Mouse (Mus musculus) lung, embryonic 16.5 days (tissue): ENCODE measurements at regions not wholly inside any gene's neighbourhood (a gene's known extent, or its start where the extent isn't known, plus 50 kb on each side); places are given as distances from the start of the nearest gene placed in this dataset.
A peak's percentile ranks its signal among the peaks of the same experiment; 100 is the strongest.

Experiments used
- ATAC-seq: fragments of 200-750 bp; cut with Nextera tagmentation; 2 replicates; pipeline ENCODE4 v1.8.0; 2017; ENCODE audit warnings: low read depth, mild to moderate bottlenecking, moderate library complexity
- H3K27ac ChIP-seq: fragments of 300-500 bp; sonication (generic); 2 replicates; pipeline ENCODE4 v1.5.1; 2014; ENCODE audit warnings: mild to moderate bottlenecking, control low read depth, low read length
- H3K27me3 ChIP-seq: fragments of 300-500 bp; sonication (generic); 2 replicates; pipeline ENCODE4 v1.6.1; 2014; ENCODE audit warnings: low read depth, low read length, mixed read lengths; ENCODE audit not compliant: control insufficient read depth, insufficient read depth
- H3K36me3 ChIP-seq: fragments of 300-500 bp; sonication (generic); 2 replicates; pipeline ENCODE4 v1.6.1; 2014; ENCODE audit warnings: low read length; ENCODE audit not compliant: control insufficient read depth, insufficient read depth
- H3K4me1 ChIP-seq: fragments of 300-500 bp; sonication (generic); replicated peaks from 2 replicates; pipeline ENCODE4 v1.6.1; 2014; ENCODE audit warnings: low read length, mixed read lengths; ENCODE audit not compliant: control insufficient read depth, insufficient read depth
- H3K4me2 ChIP-seq: fragments of 300-500 bp; sonication (generic); 2 replicates; pipeline ENCODE4 v1.6.1; 2014; ENCODE audit warnings: low read depth, low read length, control low read depth
- H3K4me3 ChIP-seq: fragments of 300-500 bp; sonication (generic); 2 replicates; pipeline ENCODE4 v1.5.1; 2014; ENCODE audit warnings: mild to moderate bottlenecking, low read length, control low read depth
- H3K9ac ChIP-seq: fragments of 300-500 bp; sonication (generic); 2 replicates; pipeline ENCODE4 v1.6.1; 2014; ENCODE audit warnings: low read length, control low read depth
- H3K9me3 ChIP-seq: fragments of 300-500 bp; sonication (generic); 2 replicates; pipeline ENCODE4 v1.6.1; 2016; ENCODE audit warnings: low read length; ENCODE audit not compliant: control insufficient read depth
- WGBS: fragments of 180-500 bp; shearing (Covaris S2); extraction: QIAGEN DNeasy Blood & Tissue Kit; methylation state at CpG from one replicate; pipeline ENCODE4 v1.1.7; 2014; 5-methylcytosine and 5-hydroxymethylcytosine counted together

DNA sequence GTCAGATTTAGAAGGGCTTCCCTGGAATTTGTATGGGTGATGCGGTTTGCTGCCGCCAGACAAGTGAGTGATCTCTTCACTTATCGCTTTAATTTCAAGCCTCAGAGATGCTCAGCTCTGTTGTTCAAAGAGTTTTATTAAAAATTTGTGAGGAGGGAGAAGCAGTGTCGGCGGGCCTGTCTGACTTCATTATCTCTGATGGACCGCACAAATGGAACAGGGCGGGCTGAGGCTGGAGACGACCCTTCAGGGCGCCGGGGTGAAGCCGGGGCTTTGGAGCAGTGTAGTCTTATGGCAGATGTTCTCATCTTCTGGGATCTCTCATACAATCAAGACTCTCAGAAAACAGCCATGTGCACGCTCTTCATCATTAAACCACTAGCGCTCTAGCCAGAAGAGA lies 115.2 kb downstream of the Dyrk2 start:
- 92% methylated on average over 13 of the region's 13 CpGs for WGBS
- ATAC-seq = no peak

GRCm38 (mm10) chr10:118758825-118759471 lies 111.1 kb downstream of the Dyrk2 start:
- Histone ChIP-seq H3K4me2 (no peak overlapping the region; the same call in 1 of the 2 replicates), H3K9me3 (no peaks in the 10 kb centered on the region), H3K36me3 (no peaks in the 10 kb centered on the region), H3K27ac (no peak overlapping the region), H3K27me3 (no peaks in the 10 kb centered on the region; the same call in 1 of the 2 replicates), H3K4me3 (no peak overlapping the region), H3K9ac (no peak overlapping the region), H3K4me1 (peaks cover 12% of the 10 kb centered on the region)
- 52% methylated on average over 18 of the region's 18 CpGs for WGBS
- peak; percentile 84 for ATAC-seq

More for the DNA sequence above, 115.2 kb downstream of the Dyrk2 start:
- Histone ChIP-seq H3K4me1 (peaks cover 6% of the 10 kb centered on the region; the same call in 1 of the 2 replicates), H3K9me3 (no peaks in the 10 kb centered on the region), H3K27ac (no peak overlapping the region), H3K36me3 (no peaks in the 10 kb centered on the region), H3K4me2 (no peak overlapping the region), H3K9ac (no peak overlapping the region), H3K4me3 (no peak overlapping the region), H3K27me3 (no peaks in the 10 kb centered on the region)

GRCm38 (mm10) chr10:118760441-118760840 lies 109.6 kb downstream of the Dyrk2 start:
- Histone ChIP-seq H3K27ac (no peak overlapping the region), H3K4me2 (no peak overlapping the region), H3K9ac (no peak overlapping the region), H3K4me3 (no peak overlapping the region), H3K9me3 (no peaks in the 10 kb centered on the region), H3K4me1 (peaks cover 12% of the 10 kb centered on the region), H3K27me3 (no peaks in the 10 kb centered on the region; the same call in 1 of the 2 replicates), H3K36me3 (no peaks in the 10 kb centered on the region)
- no peak for ATAC-seq
- WGBS = 70% methylated on average over 8 of the region's 8 CpGs

DNA sequence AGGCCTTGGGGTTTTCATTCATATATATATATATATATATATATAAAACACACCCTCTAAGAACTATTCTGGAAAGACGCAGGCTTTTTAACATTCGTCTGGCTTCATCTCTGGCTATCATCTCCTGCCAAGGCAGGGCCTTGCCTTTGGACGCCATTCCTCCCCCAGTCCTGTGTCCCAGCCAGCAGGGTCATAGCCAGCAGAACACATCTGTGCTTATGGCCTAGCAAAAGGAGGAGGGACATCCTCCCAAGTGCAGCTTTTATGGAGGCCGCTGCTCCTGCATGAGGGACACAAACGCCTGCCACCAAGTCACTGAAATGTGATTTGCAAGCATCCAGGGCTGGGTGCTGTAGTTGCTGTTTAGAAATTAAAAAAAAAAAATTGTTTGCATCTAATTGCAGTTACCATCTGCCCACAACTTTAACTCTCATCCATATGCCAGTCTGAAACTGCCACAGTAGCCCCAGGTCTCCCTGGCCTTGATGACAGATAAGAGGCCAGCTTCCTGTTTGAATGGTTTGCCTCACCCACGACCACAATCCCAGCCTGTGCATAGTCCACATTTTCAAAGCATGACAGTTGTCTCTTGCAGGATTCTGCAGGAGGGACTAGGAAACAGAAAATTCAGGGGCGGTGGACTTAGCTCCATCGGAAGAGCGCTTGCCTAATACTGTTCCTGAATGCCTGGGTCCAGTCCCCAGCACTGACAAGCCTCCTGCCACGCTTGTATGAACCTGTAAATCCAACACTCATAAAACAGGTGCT lies 108.7 kb downstream of the Dyrk2 start:
- H3K9ac ChIP-seq = no peak overlapping the region
- H3K4me2 ChIP-seq = no peak overlapping the region
- peaks cover 12% of the 10 kb centered on the region for H3K4me1 ChIP-seq
- WGBS = 62% methylated on average over 10 of the region's 10 CpGs
- H3K36me3 ChIP-seq = no peaks in the 10 kb centered on the region
- no peak overlapping the region for H3K4me3 ChIP-seq
- H3K27me3 ChIP-seq = no peaks in the 10 kb centered on the region; the same call in 1 of the 2 replicates
- no peaks in the 10 kb centered on the region for H3K9me3 ChIP-seq
- no peak overlapping the region for H3K27ac ChIP-seq
- peak; percentile 79 for ATAC-seq

GRCm38 (mm10) chr10:118765051-118765450 lies 105.0 kb downstream of the Dyrk2 start:
- H3K27ac ChIP-seq = no peak overlapping the region
- no peaks in the 10 kb centered on the region for H3K9me3 ChIP-seq
- peaks cover 9% of the 10 kb centered on the region for H3K4me1 ChIP-seq
- H3K36me3 ChIP-seq = no peaks in the 10 kb centered on the region
- H3K27me3 ChIP-seq = no peaks in the 10 kb centered on the region; the same call in 1 of the 2 replicates
- 84% methylated on average over 9 of the region's 9 CpGs for WGBS
- no peak overlapping the region for H3K4me2 ChIP-seq
- H3K9ac ChIP-seq = no peak overlapping the region
- ATAC-seq = no peak
- no peak overlapping the region for H3K4me3 ChIP-seq

GRCm38 (mm10) chr10:118765544-118766441 lies 104.2 kb downstream of the Dyrk2 start:
- Histone ChIP-seq H3K27me3 (no peaks in the 10 kb centered on the region; the same call in 1 of the 2 replicates), H3K4me1 (peaks cover 5% of the 10 kb centered on the region), H3K36me3 (no peaks in the 10 kb centered on the region), H3K4me2 (no peak overlapping the region), H3K9me3 (no peaks in the 10 kb centered on the region), H3K9ac (no peak overlapping the region), H3K27ac (no peak overlapping the region), H3K4me3 (no peak overlapping the region)
- 38% methylated on average over 14 of the region's 14 CpGs for WGBS
- no peak for ATAC-seq

DNA sequence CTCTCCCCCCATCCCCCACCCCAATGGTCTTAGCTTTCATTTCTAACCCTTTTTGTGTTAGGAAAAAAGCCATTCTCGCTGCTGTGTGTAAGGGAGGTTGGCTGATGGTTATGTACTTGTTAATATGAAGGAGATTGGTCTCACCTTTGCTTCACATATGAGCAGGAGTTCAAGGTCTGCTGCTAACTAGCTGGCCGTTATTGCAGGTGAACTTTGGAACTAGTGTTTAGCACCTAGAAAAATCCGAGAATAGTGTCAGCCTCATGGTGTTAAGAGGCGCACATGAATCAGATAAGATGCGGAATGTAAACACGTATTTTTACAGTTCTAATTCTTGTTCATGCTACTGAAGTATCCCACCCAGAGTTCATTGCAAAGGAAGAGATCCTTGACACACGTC lies 103.2 kb downstream of the Dyrk2 start:
- 54% methylated on average over 7 of the region's 7 CpGs for WGBS
- Histone ChIP-seq H3K4me2 (no peak overlapping the region), H3K9ac (no peak overlapping the region), H3K27me3 (no peaks in the 10 kb centered on the region; the same call in 1 of the 2 replicates), H3K9me3 (no peaks in the 10 kb centered on the region), H3K4me1 (0 out of 2 replicates have a peak, but pooled peaks cover 2% of the 10 kb centered on the region), H3K36me3 (no peaks in the 10 kb centered on the region), H3K4me3 (no peak overlapping the region), H3K27ac (no peak overlapping the region)
- no peak for ATAC-seq

DNA sequence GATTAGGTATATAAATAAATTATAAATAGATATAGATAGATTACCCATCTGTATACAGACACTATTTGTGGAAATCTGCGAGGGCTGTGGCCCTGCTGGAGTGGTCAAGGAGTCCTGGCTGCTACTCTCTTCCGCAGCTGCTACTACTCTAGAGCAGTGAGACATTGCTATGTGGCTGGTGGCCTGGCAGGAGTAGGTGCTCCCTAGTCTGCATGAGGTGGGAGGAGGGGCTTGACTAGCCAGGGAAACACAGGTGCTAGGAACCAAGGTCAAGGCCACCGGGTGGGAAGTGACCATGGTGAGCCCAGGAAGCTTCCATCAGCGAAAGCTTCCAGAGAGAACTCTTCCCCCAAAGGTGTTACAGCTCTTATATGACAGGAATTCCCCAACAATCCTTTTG lies 100.3 kb downstream of the Dyrk2 start:
- 80% methylated on average over 4 of the region's 4 CpGs for WGBS
- no peaks in the 10 kb centered on the region for H3K9me3 ChIP-seq
- no peak overlapping the region for H3K27ac ChIP-seq
- no peak overlapping the region for H3K4me2 ChIP-seq
- H3K9ac ChIP-seq = no peak overlapping the region
- no peaks in the 10 kb centered on the region for H3K36me3 ChIP-seq
- ATAC-seq = no peak
- no peak overlapping the region for H3K4me3 ChIP-seq
- H3K4me1 ChIP-seq = 0 out of 2 replicates have a peak, but pooled peaks cover 2% of the 10 kb centered on the region
- H3K27me3 ChIP-seq = no peaks in the 10 kb centered on the region

- H3K27ac ChIP-seq = no peak overlapping the region
- no peaks in the 10 kb centered on the region for H3K9me3 ChIP-seq
- H3K4me1 ChIP-seq = no peaks in the 10 kb centered on the region
- H3K9ac ChIP-seq = no peak overlapping the region
- H3K4me3 ChIP-seq = no peak overlapping the region
- no peaks in the 10 kb centered on the region; the same call in 1 of the 2 replicates for H3K27me3 ChIP-seq
- no peak for ATAC-seq
- WGBS = 91% methylated on average over 10 of the region's 10 CpGs
- no peak overlapping the region for H3K4me2 ChIP-seq
- no peaks in the 10 kb centered on the region for H3K36me3 ChIP-seq
Observed at GRCm38 (mm10) chr10:118778656-118779055, 91.4 kb downstream of the Dyrk2 start.
